Mouse (Mus musculus) forebrain, embryonic 15.5 days (tissue): Measurements from ENCODE around the gene Serpina3a. TPM values are rescaled to one million over a fixed set of nuclear protein-coding genes. Genes with fewer than 3 reads are reported as not detected.

Source experiments
- ATAC-seq: fragments of 200-750 bp; cut with Nextera tagmentation; replicated peaks from 2 replicates; pipeline ENCODE4 v1.8.0; 2017; ENCODE audit warnings: mild to moderate bottlenecking, moderate TSS enrichment, moderate library complexity
- H3K27ac ChIP-seq: fragments of 300-500 bp; sonication (generic); replicated peaks from 2 replicates; pipeline ENCODE4 v1.5.1; 2015; ENCODE audit warnings: mild to moderate bottlenecking, inconsistent platforms
- H3K27me3 ChIP-seq: fragments of 300-500 bp; sonication (generic); 2 replicates; pipeline ENCODE4 v1.6.1; 2015; ENCODE audit warnings: inconsistent platforms
- H3K36me3 ChIP-seq: fragments of 300-500 bp; sonication (generic); 2 replicates; pipeline ENCODE4 v1.6.1; 2015; ENCODE audit warnings: mild to moderate bottlenecking, inconsistent platforms
- H3K4me1 ChIP-seq: fragments of 300-500 bp; sonication (generic); 2 replicates; pipeline ENCODE4 v1.6.1; 2015; ENCODE audit warnings: inconsistent platforms
- H3K4me2 ChIP-seq: fragments of 300-500 bp; sonication (generic); replicated peaks from 2 replicates; pipeline ENCODE4 v1.6.1; 2015; ENCODE audit warnings: mild to moderate bottlenecking, inconsistent platforms
- H3K4me3 ChIP-seq: fragments of 300-500 bp; sonication (generic); 2 replicates; pipeline ENCODE4 v1.5.1; 2015; ENCODE audit warnings: mild to moderate bottlenecking, inconsistent platforms
- H3K9ac ChIP-seq: fragments of 300-500 bp; sonication (generic); replicated peaks from 2 replicates; pipeline ENCODE4 v1.6.1; 2015; ENCODE audit warnings: mild to moderate bottlenecking, inconsistent platforms
- H3K9me3 ChIP-seq: fragments of 300-500 bp; sonication (generic); 2 replicates; pipeline ENCODE4 v1.6.1; 2016; ENCODE audit warnings: inconsistent platforms
- WGBS: fragments of 180-500 bp; shearing (Covaris S2); methylation state at CpG from one replicate; pipeline ENCODE4 v1.1.7; 2015; ENCODE audit warnings: mixed read lengths; 5-methylcytosine and 5-hydroxymethylcytosine counted together
- polyA plus RNA-seq: library from polyadenylated mRNA; unstranded; fragments of >200 nt; fragmentation: Nextera tagmentation; extraction: Ambion mirVana; gene quantifications from 2 replicates; pipeline ENCODE4 v1.2.1, GENCODE M21; 2015

Serpina3a gene
- polyA plus RNA-seq, 1 experiment from 2014 or later, result not detected

GRCm38 (mm10) chr12:104151989-104152388, 39.5 kb downstream of the Serpina3a start:
- no peak overlapping the region for H3K4me3 ChIP-seq
- no peak overlapping the region for H3K9ac ChIP-seq
- WGBS, result 83% methylated on average over 2 of the region's 2 CpGs
- no peak for ATAC-seq
- no peaks in the 10 kb centered on the region for H3K9me3 ChIP-seq
- no peaks in the 10 kb centered on the region for H3K4me1 ChIP-seq
- no peak overlapping the region for H3K4me2 ChIP-seq
- H3K36me3 ChIP-seq, result no peaks in the 10 kb centered on the region
- no peaks in the 10 kb centered on the region for H3K27me3 ChIP-seq
- no peak overlapping the region for H3K27ac ChIP-seq

- Histone ChIP-seq H3K9me3 (no peaks in the 10 kb centered on the region), H3K4me3 (no peak overlapping the region), H3K27me3 (no peaks in the 10 kb centered on the region), H3K4me2 (no peak overlapping the region), H3K9ac (no peak overlapping the region), H3K27ac (no peak overlapping the region), H3K36me3 (no peaks in the 10 kb centered on the region), H3K4me1 (no peaks in the 10 kb centered on the region)
- ATAC-seq, result no peak
- WGBS, result 76% methylated on average over 3 of the region's 3 CpGs
Measured at GRCm38 (mm10) chr12:104153041-104153645, 40.6 kb downstream of the Serpina3a start.

DNA sequence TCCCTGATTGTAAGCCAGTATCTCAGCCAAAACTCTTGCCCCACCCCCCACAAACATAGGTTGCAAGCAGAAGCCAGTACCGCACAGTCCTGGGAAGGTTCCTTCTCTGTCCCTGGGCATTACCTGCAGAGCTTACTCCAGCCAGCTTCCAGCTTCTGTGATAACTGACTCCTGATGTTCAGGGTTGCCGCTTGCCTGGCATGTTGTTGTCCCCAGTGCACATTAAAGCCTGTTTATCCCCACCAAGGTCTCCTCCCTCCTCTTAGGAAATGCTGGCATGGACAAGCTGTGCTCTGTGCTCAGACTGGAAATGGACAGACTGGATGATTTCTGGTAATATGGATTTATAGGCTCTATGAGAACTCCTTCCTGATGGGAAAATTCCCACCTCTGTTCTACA, 41.1 kb downstream of the Serpina3a start, which contains the start of gene Serpina3c:
Gene Serpina3c (minus strand): TSS at position 215 of the 400 bp plus-strand sequence.
- no peaks in the 10 kb centered on the region for H3K9me3 ChIP-seq
- ATAC-seq, result no peak

More for the DNA sequence above, 41.1 kb downstream of the Serpina3a start, which contains the start of gene Serpina3c:
- H3K27ac ChIP-seq, result no peak within 1 kb of the TSS
- no peak within 1 kb of the TSS for H3K4me2 ChIP-seq
- H3K36me3 ChIP-seq, result no peaks in the 10 kb centered on the region
- WGBS, result 94% methylated on average over 2 of the region's 2 CpGs
- no peaks in the 10 kb centered on the region for H3K4me1 ChIP-seq
- no peaks in the 10 kb centered on the region for H3K27me3 ChIP-seq
- H3K4me3 ChIP-seq, result no peak within 1 kb of the TSS
- no peak within 1 kb of the TSS for H3K9ac ChIP-seq

Other genes with a start within 250 kb of the Serpina3a start
- 1.8 TPM in 1 of 2 replicates, not detected in the other for gene Serpina1a, start 249.2 kb upstream of the Serpina3a start, polyA plus RNA-seq
- gene Serpina1c, start 207.8 kb upstream of the Serpina3a start, polyA plus RNA-seq, result 0.82 TPM in 1 of 2 replicates, not detected in the other
- 1.5 TPM in 1 of 2 replicates, not detected in the other for gene Serpina1e, start 153.7 kb upstream of the Serpina3a start, polyA plus RNA-seq
- gene Serpina11, start 122.8 kb upstream of the Serpina3a start, polyA plus RNA-seq, result not detected in 2 replicates
- gene Serpina9, start 99.0 kb upstream of the Serpina3a start, polyA plus RNA-seq, result not detected in 2 replicates
- not detected in 2 replicates for gene Serpina12, start 68.3 kb upstream of the Serpina3a start, polyA plus RNA-seq
- gene Serpina5, start 11.6 kb upstream of the Serpina3a start, polyA plus RNA-seq, result not detected in 2 replicates
- not detected in 2 replicates for gene Serpina3b, start 15.3 kb downstream of the Serpina3a start, polyA plus RNA-seq
- not detected in 2 replicates for gene Serpina3c, start 41.1 kb downstream of the Serpina3a start, polyA plus RNA-seq
- gene Serpina3f, start 101.8 kb downstream of the Serpina3a start, polyA plus RNA-seq, result 0.08 and 0.13 TPM in 2 replicates
- 0.64 TPM in 1 of 2 replicates, not detected in the other for gene Serpina3g, start 123.5 kb downstream of the Serpina3a start, polyA plus RNA-seq
- gene Serpina3i, start 150.4 kb downstream of the Serpina3a start, polyA plus RNA-seq, result not detected in 2 replicates
- not detected in 2 replicates for gene Serpina3j, start 201.8 kb downstream of the Serpina3a start, polyA plus RNA-seq
- not detected in 2 replicates for gene Serpina3k, start 225.8 kb downstream of the Serpina3a start, polyA plus RNA-seq
- gene Serpina3m, start 225.8 kb downstream of the Serpina3a start, polyA plus RNA-seq, result not detected in 2 replicates